Mouse (Mus musculus) lung, embryonic 14.5 days (tissue): Measurements from ENCODE around the gene Nme8. TPM values are rescaled to one million over a fixed set of nuclear protein-coding genes. Genes with fewer than 3 reads are reported as not detected.

Experiments used
- ATAC-seq: fragments of 200-750 bp; cut with Nextera tagmentation; 2 replicates; pipeline ENCODE4 v1.8.0; 2017; ENCODE audit warnings: mild to moderate bottlenecking, moderate TSS enrichment, moderate library complexity; ENCODE audit not compliant: insufficient read depth
- DNase-seq: peaks from one replicate; pipeline ENCODE4 v3.0.0-alpha.2; 2015
- H3K27ac ChIP-seq: fragments of 300-500 bp; sonication (generic); 2 replicates; pipeline ENCODE4 v1.5.1; 2014; ENCODE audit warnings: low read depth, mild to moderate bottlenecking, moderate library complexity
- H3K27me3 ChIP-seq: fragments of 300-500 bp; sonication (generic); 2 replicates; pipeline ENCODE4 v1.6.1; 2014; ENCODE audit warnings: low read length, control low read depth; ENCODE audit not compliant: insufficient read depth
- H3K36me3 ChIP-seq: fragments of 300-500 bp; sonication (generic); 2 replicates; pipeline ENCODE4 v1.6.1; 2014; ENCODE audit warnings: control low read depth; ENCODE audit not compliant: insufficient read depth
- H3K4me1 ChIP-seq: fragments of 300-500 bp; sonication (generic); 2 replicates; pipeline ENCODE4 v1.6.1; 2014; ENCODE audit warnings: antibody characterized with exemption, control low read depth; ENCODE audit not compliant: insufficient read depth
- H3K4me2 ChIP-seq: fragments of 300-500 bp; sonication (generic); 2 replicates; pipeline ENCODE4 v1.6.1; 2014; ENCODE audit warnings: mild to moderate bottlenecking
- H3K4me3 ChIP-seq: fragments of 300-500 bp; sonication (generic); 2 replicates; pipeline ENCODE4 v1.5.1; 2014; ENCODE audit warnings: low read depth, low read length
- H3K9ac ChIP-seq: fragments of 300-500 bp; sonication (generic); 2 replicates; pipeline ENCODE4 v1.6.1; 2014
- H3K9me3 ChIP-seq: fragments of 300-500 bp; sonication (generic); 2 replicates; pipeline ENCODE4 v1.6.1; 2016; ENCODE audit warnings: low read depth, low read length, control low read depth
- CTCF ChIP-seq: IDR thresholded peaks from 2 replicates; pipeline ENCODE4 v1.5.1; 2016; ENCODE audit warnings: antibody characterized with exemption, low read depth
- WGBS: fragments of 180-500 bp; shearing (Covaris S2); extraction: QIAGEN DNeasy Blood & Tissue Kit; methylation state at CpG from one replicate; pipeline ENCODE4 v1.1.7; 2014; 5-methylcytosine and 5-hydroxymethylcytosine counted together
- polyA plus RNA-seq: library from polyadenylated mRNA; unstranded; fragments of >200 nt; fragmentation: Nextera tagmentation; extraction: Ambion mirVana; gene quantifications from 2 replicates; pipeline ENCODE4 v1.2.1, GENCODE M21; 2014

Gene Nme8
- polyA plus RNA-seq, 1 experiment from 2014 or later = not detected

- H3K9me3 ChIP-seq = no peaks in the 10 kb centered on the region
- no peak for ATAC-seq
- 81% methylated on average over 1 of the region's 1 CpGs for WGBS
- H3K9ac ChIP-seq = no peak overlapping the region
- H3K27me3 ChIP-seq = no peaks in the 10 kb centered on the region
- no peak for DNase-seq
- H3K36me3 ChIP-seq = no peaks in the 10 kb centered on the region
- no peak overlapping the region for H3K4me3 ChIP-seq
- H3K4me1 ChIP-seq = no peaks in the 10 kb centered on the region
- no peak overlapping the region for H3K27ac ChIP-seq
- no peak for TF ChIP-seq CTCF
- no peak overlapping the region for H3K4me2 ChIP-seq
These were observed 84.2 kb downstream of the Nme8 start for GRCm38 (mm10) chr13:19613426-19613825.

- Histone ChIP-seq H3K9me3 (no peaks in the 10 kb centered on the region), H3K9ac (no peak overlapping the region), H3K4me3 (no peak overlapping the region), H3K27me3 (no peaks in the 10 kb centered on the region), H3K36me3 (no peaks in the 10 kb centered on the region), H3K4me2 (no peak overlapping the region), H3K4me1 (no peaks in the 10 kb centered on the region), H3K27ac (no peak overlapping the region)
- no peak for ATAC-seq
- no peak for TF ChIP-seq CTCF
- DNase-seq = no peak
- WGBS = 78% methylated on average over 3 of the region's 3 CpGs
These were observed 84.6 kb downstream of the Nme8 start for GRCm38 (mm10) chr13:19612963-19613362.

DNA sequence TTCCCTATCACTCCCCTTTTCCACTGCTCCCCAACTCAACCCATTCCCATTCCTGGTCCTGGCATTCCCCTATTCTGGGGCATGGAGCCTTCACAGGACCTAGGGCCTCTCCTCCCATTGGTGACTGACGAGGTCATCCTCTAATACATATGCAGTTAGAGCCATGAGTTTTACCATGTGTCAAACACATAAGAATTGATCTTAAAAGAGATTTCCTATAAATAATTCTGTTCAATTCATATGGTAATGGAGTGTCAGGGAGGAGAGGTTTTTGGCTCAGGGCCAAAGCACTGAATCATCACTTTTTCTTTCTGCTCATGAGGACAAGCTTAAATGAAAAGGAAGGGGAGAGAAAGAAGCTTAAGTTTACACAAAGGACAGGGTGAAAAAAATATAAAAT is 85.2 kb downstream of the Nme8 start:
- DNase-seq (peak; percentile 27), ATAC-seq (no peak)
- H3K36me3 ChIP-seq = no peaks in the 10 kb centered on the region
- no peak overlapping the region for H3K4me3 ChIP-seq
- no peak for TF ChIP-seq CTCF
- 52% methylated on average over 1 of the region's 1 CpGs for WGBS
- no peak overlapping the region for H3K9ac ChIP-seq
- no peaks in the 10 kb centered on the region for H3K27me3 ChIP-seq
- no peak overlapping the region for H3K27ac ChIP-seq
- H3K4me2 ChIP-seq = no peak overlapping the region
- no peaks in the 10 kb centered on the region for H3K4me1 ChIP-seq
- H3K9me3 ChIP-seq = no peaks in the 10 kb centered on the region

- no peak for TF ChIP-seq CTCF
- Histone ChIP-seq H3K27ac (no peak overlapping the region), H3K4me3 (no peak overlapping the region), H3K4me1 (no peaks in the 10 kb centered on the region), H3K36me3 (no peaks in the 10 kb centered on the region), H3K9me3 (no peaks in the 10 kb centered on the region), H3K4me2 (no peak overlapping the region), H3K9ac (no peak overlapping the region), H3K27me3 (no peaks in the 10 kb centered on the region)
- ATAC-seq (no peak), DNase-seq (no peak)
These were observed 89.5 kb downstream of the Nme8 start for GRCm38 (mm10) chr13:19608120-19608519.

DNA sequence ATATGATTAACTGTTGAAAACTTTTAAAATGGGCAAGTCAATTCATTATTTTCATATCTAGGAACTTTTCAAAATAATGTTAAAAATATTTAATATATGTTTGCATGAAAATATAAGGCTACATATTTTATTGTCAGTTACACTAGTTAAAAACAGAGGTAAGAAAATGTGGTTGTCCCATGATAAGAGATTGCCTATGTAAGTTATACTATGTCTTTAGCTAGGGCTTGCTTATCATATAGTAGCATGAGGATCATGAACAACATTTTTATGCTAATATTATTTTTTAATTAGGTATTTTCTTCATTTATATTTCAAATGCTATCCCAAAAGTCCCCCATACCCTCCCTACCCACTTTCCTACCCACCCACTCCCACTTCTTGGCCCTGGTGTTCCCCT is 92.7 kb downstream of the Nme8 start:
- Histone ChIP-seq H3K36me3 (no peaks in the 10 kb centered on the region), H3K4me3 (no peak overlapping the region), H3K9me3 (no peaks in the 10 kb centered on the region), H3K4me1 (no peaks in the 10 kb centered on the region), H3K27ac (no peak overlapping the region), H3K9ac (no peak overlapping the region), H3K27me3 (no peaks in the 10 kb centered on the region), H3K4me2 (no peak overlapping the region)
- TF ChIP-seq CTCF = no peak
- ATAC-seq (no peak), DNase-seq (no peak)

DNA sequence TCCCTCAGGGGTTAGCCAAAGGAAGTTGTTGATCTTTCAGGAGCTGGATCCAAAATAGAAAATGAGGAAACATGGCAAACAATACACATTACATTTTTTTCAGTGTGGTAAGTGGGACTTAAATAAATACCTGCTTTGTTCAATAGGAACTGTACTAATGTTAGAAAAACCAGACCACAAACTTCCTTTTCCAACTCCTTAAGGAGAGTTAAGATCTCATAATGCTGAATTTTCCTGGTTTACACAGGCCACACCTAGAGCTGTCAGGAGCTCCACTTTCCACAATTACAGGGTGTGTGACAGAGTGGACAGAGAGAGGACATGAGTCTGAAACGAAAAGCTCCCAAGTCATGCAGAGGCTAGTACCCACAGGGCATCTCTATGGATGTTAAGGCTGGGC is 93.9 kb downstream of the Nme8 start:
- 74% methylated on average over 1 of the region's 1 CpGs for WGBS
- Histone ChIP-seq H3K4me3 (no peak overlapping the region), H3K27me3 (no peaks in the 10 kb centered on the region), H3K36me3 (no peaks in the 10 kb centered on the region), H3K4me1 (no peaks in the 10 kb centered on the region), H3K9me3 (no peaks in the 10 kb centered on the region), H3K27ac (no peak overlapping the region), H3K4me2 (no peak overlapping the region), H3K9ac (no peak overlapping the region)
- DNase-seq (no peak), ATAC-seq (no peak)
- TF ChIP-seq CTCF = no peak

DNA sequence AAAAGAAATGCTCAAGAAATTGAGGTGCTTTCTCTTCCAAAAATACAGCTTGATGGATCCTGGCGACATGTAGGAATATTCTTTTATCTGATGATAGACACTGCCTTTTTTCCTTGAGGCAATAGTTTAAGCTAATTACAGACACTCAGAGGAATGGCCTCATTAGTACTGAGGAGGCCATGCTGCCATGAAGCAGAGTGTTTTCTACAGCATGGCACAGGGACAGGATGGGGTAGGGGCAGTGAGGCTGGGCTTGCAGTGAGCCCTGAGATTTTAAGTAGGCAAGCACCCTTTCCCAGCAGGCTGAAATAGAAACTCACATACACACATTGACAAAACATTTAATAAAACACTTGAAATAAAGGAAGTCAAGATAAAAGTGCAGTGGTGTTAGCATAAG is 95.1 kb downstream of the Nme8 start:
- H3K4me2 ChIP-seq = no peak overlapping the region
- H3K9me3 ChIP-seq = no peaks in the 10 kb centered on the region
- H3K27me3 ChIP-seq = no peaks in the 10 kb centered on the region
- H3K9ac ChIP-seq = no peak overlapping the region
- DNase-seq = no peak
- no peaks in the 10 kb centered on the region for H3K36me3 ChIP-seq
- 86% methylated on average over 1 of the region's 1 CpGs for WGBS
- TF ChIP-seq CTCF = no peak
- no peak overlapping the region for H3K27ac ChIP-seq
- no peak for ATAC-seq
- no peak overlapping the region for H3K4me3 ChIP-seq
- no peaks in the 10 kb centered on the region for H3K4me1 ChIP-seq

- ATAC-seq (no peak), DNase-seq (no peak)
- Histone ChIP-seq H3K27me3 (no peaks in the 10 kb centered on the region), H3K4me2 (no peak overlapping the region), H3K9me3 (no peaks in the 10 kb centered on the region), H3K4me3 (no peak overlapping the region), H3K4me1 (no peaks in the 10 kb centered on the region), H3K9ac (no peak overlapping the region), H3K36me3 (no peaks in the 10 kb centered on the region), H3K27ac (no peak overlapping the region)
- WGBS = 68% methylated on average over 6 of the region's 6 CpGs
- TF ChIP-seq CTCF = no peak
These were observed 98.4 kb downstream of the Nme8 start for GRCm38 (mm10) chr13:19599242-19599641.
